In genomic region chr13:5440454-5440853, GRCm38 (mm10) we compare ENCODE assay signal across 21 mouse cellular contexts.
A peak's percentile ranks its signal among the peaks of the same experiment; 100 is the strongest.
DNase-seq lines count a peak whose midpoint lies in the region; ATAC-seq and TF ChIP-seq lines count a peak whose summit lies in the region.
"Had no signal": no experiment of that assay in that cellular context is flagged by ENCODE, and none has a peak within 500 bp of the region (broad histone marks: within the 10 kb centered on the region; RNA-seq: fewer than 3 reads in every experiment).

No protein-coding gene starts in this region.

- H3K36me3 ChIP-seq in ES-E14 (ENCODE audit: control insufficient read depth, insufficient read depth, low read length, poor library complexity, severe bottlenecking): no peaks in the 10 kb centered on the region
- H3K36me3 ChIP-seq: embryonic facial prominence, embryonic 13.5 days; embryonic facial prominence, embryonic 15.5 days; forebrain, embryonic 10.5 days; forebrain, embryonic 12.5 days; forebrain, embryonic 15.5 days had no signal

- no peak overlapping the region for H3K9ac ChIP-seq in ES-E14 (ENCODE audit: insufficient read depth, low read depth, low read length, poor library complexity, severe bottlenecking)
- H3K9ac ChIP-seq: embryonic facial prominence, embryonic 13.5 days; embryonic facial prominence, embryonic 15.5 days; forebrain, embryonic 12.5 days; forebrain, embryonic 15.5 days; forebrain, postnatal 0 days had no signal

- DNase-seq in ES-CJ7 (ENCODE audit: low read depth, low spot score) (peak; percentile 63), ES-E14 (ENCODE audit: low read depth, low spot score) (peak; percentile 36), ZHBTc4 (ENCODE audit: low read depth, low spot score) (peak; percentile 81)
- no peak for DNase-seq in cerebellum, adult 8-10 months
- DNase-seq: adrenal gland, adult 2 months; adrenal gland, postnatal 10 days; adrenal gland, postnatal 25 days; cerebellum, adult 11 months; cerebellum, adult 18-20 months; cerebellum, adult 9-10 months; cerebellum, postnatal 10 days; cerebellum, postnatal 36 days; embryo, embryonic 11 days; forebrain, postnatal 0 days had no signal

- H3K4me3 ChIP-seq in ES-E14 (ENCODE audit: insufficient read depth in 1 of 2, low read depth in 1 of 2, low read length in 2 of 2, poor library complexity in 1 of 2, severe bottlenecking in 1 of 2): no peak overlapping the region
- H3K4me3 ChIP-seq: embryonic facial prominence, embryonic 13.5 days; embryonic facial prominence, embryonic 15.5 days; erythroblast, embryonic 14.5 days; forebrain, embryonic 10.5 days; forebrain, embryonic 12.5 days; forebrain, embryonic 15.5 days had no signal

- H3K27ac ChIP-seq in ES-E14 (ENCODE audit: insufficient read depth, low read depth, low read length, poor library complexity, severe bottlenecking): no peak overlapping the region
- H3K27ac ChIP-seq: embryonic facial prominence, embryonic 13.5 days; embryonic facial prominence, embryonic 15.5 days; forebrain, embryonic 10.5 days; forebrain, embryonic 12.5 days; forebrain, embryonic 15.5 days had no signal

- H3K9me3 ChIP-seq in ES-E14 (ENCODE audit: control insufficient read depth, insufficient read depth, low read depth, low read length): no peaks in the 10 kb centered on the region
- H3K9me3 ChIP-seq: embryonic facial prominence, embryonic 13.5 days; embryonic facial prominence, embryonic 15.5 days; forebrain, embryonic 10.5 days; forebrain, embryonic 12.5 days; forebrain, embryonic 15.5 days had no signal

- in situ Hi-C loops in ES-E14 (cut with MboI; ENCODE audit: low sequenced_read_pairs in 2 of 2, unreplicated experiment in 2 of 2): no loop called here

- no peak for ATAC-seq in frontal cortex, adult (ENCODE audit: low TSS enrichment)
- ATAC-seq: forebrain, embryonic 15.5 days; forebrain, postnatal 0 days had no signal

- H3K4me1 ChIP-seq in ES-E14 (ENCODE audit: control insufficient read depth in 2 of 2, insufficient read depth in 2 of 2, low read length in 2 of 2, poor library complexity in 1 of 2): peaks cover 0 to 3% of the 10 kb centered on the region in 2 experiments; a peak in 1 of 4 replicates
- H3K4me1 ChIP-seq: embryonic facial prominence, embryonic 15.5 days; forebrain, embryonic 10.5 days; forebrain, embryonic 12.5 days; forebrain, embryonic 15.5 days had no signal

TF ChIP-seq in ES-E14, 5 proteins besides CTCF, POLR2A, EP300 and RAD21:
- TF ChIP-seq ZC3H11A (IDR thresholded peaks at IDR 0.05; ENCODE audit: borderline replicate concordance, low read depth, low read length) (no peak), CHD2 (IDR thresholded peaks at IDR 0.05; ENCODE audit: low read depth, low read length) (no peak), MAFK (IDR thresholded peaks at IDR 0.05; ENCODE audit: insufficient read depth, low read depth, low read length) (no peak)
